Comparison of ENCODE assay signal across 8 mouse cellular contexts in genomic region chr11:102445264-102445890, GRCm38 (mm10). TPM values are rescaled to one million over a fixed set of nuclear protein-coding genes. Genes with fewer than 3 reads are reported as not detected.
DNase-seq lines count a peak whose midpoint lies in the region; ATAC-seq and TF ChIP-seq lines count a peak whose summit lies in the region.

No protein-coding gene starts in this region.

- peak; percentile 49 for ATAC-seq in lung, embryonic 16.5 days (ENCODE audit: low read depth)
- no peak for ATAC-seq in monocyte, adult 5-6 weeks (replicated peaks; ENCODE audit: insufficient number of reproducible peaks, low FRiP score, low TSS enrichment, poor library complexity, severe bottlenecking)

- DNase-seq in left cerebral cortex, postnatal 10 days (ENCODE audit: extremely low spot score in 1 of 2, low spot score in 2 of 2), result peak; percentile 26 to 66
- no peak for DNase-seq in left cerebral cortex, postnatal 4 days
- peak; percentile 60 to 65 for DNase-seq in heart, postnatal 14 days
- peak; percentile 73 for DNase-seq in testis, postnatal 10 days (ENCODE audit: low spot score)
- no peak for DNase-seq in spleen, postnatal 14 days (ENCODE audit: low spot score in 2 of 2)

- H3K27me3 ChIP-seq in lung, embryonic 16.5 days (ENCODE audit: control insufficient read depth, insufficient read depth, low read depth, low read length), result no peaks in the 10 kb centered on the region

- H3K4me2 ChIP-seq in lung, embryonic 16.5 days (ENCODE audit: low read depth, low read length), result peak overlapping the region; percentile 83

- H3K36me3 ChIP-seq in lung, embryonic 16.5 days (ENCODE audit: control insufficient read depth, insufficient read depth, low read length), result peaks cover 18% of the 10 kb centered on the region

- WGBS in lung, embryonic 16.5 days, result 16% methylated on average over 10 of the region's 10 CpGs

- no peak for TF ChIP-seq CTCF in cortical plate, adult 2 months (IDR thresholded peaks at IDR 0.05; ENCODE audit: extremely low read depth, insufficient read depth, low read length)

- peaks cover 6% of the 10 kb centered on the region for H3K4me1 ChIP-seq in cortical plate, adult 2 months (ENCODE audit: control insufficient read depth, insufficient read depth, low read length)
- H3K4me1 ChIP-seq in lung, embryonic 16.5 days (replicated peaks; ENCODE audit: control insufficient read depth, insufficient read depth, low read length), result peaks cover 42% of the 10 kb centered on the region

- TF ChIP-seq POLR2A in cortical plate, adult 2 months (IDR thresholded peaks at IDR 0.05; ENCODE audit: extremely low read depth, insufficient read depth, low read length), result no peak

- no peak overlapping the region for H3K9ac ChIP-seq in lung, embryonic 16.5 days (ENCODE audit: low read length)

- H3K27ac ChIP-seq in cortical plate, adult 2 months (ENCODE audit: insufficient read depth, low read length), result 0 out of 2 replicates have a peak overlapping the region, but pooled peaks have one; percentile 20
- H3K27ac ChIP-seq in lung, embryonic 16.5 days (ENCODE audit: low read length), result peak overlapping the region; percentile 89

- H3K9me3 ChIP-seq in lung, embryonic 16.5 days (ENCODE audit: control insufficient read depth, low read length), result no peaks in the 10 kb centered on the region

- intact Hi-C loops in left cerebral cortex, postnatal 10 days (cut with DNase I), result loop anchor here (10.0 kb wide), 1 partner anchor 209 kb away; no protein-coding TSS in a partner anchor
- intact Hi-C loops in left cerebral cortex, postnatal 4 days (cut with DNase I), result no loop called here
- intact Hi-C loops in heart, postnatal 14 days (cut with DNase I), result no loop called here

- H3K4me3 ChIP-seq in cortical plate, adult 2 months (ENCODE audit: insufficient read depth, low read length), result peak overlapping the region; percentile 80
- H3K4me3 ChIP-seq in lung, embryonic 16.5 days (ENCODE audit: low read length), result peak overlapping the region; percentile 88; the same call in 1 of the 2 replicates

RNA-seq across cellular contexts. Expression of gene Fam171a2, which starts 2.1 kb away (rescaled TPM):
- 100 to 1,000 TPM; 125 to 135 TPM for total RNA-seq in left cerebral cortex, postnatal 10 days (2021)
- 100 to 1,000 TPM; 237 to 243 TPM for total RNA-seq in left cerebral cortex, postnatal 4 days (2021)
- 77.9 and 78.3 TPM in 2 replicates for polyA plus RNA-seq in cortical plate, adult 2 months (2012; rRNA removed)
- total RNA-seq in heart, postnatal 14 days (2021), result 10 to 100 TPM; 10.5 to 11.4 TPM
- 2.9 and 3.9 TPM in 2 replicates for polyA plus RNA-seq in lung, embryonic 16.5 days (2015; fragmentation: Nextera tagmentation; extraction: Ambion mirVana)
- total RNA-seq in monocyte, adult 5-6 weeks (2017), result not detected in 3 replicates

RNA-seq across cellular contexts. Expression of gene Grn, which starts 15.3 kb away (rescaled TPM):
- total RNA-seq in left cerebral cortex, postnatal 10 days (2021), result 10 to 100 TPM; 79.2 to 79.4 TPM
- 10 to 100 TPM; 54.0 to 58.5 TPM for total RNA-seq in left cerebral cortex, postnatal 4 days (2021)
- 64.6 and 67.2 TPM in 2 replicates for polyA plus RNA-seq in cortical plate, adult 2 months (2012; rRNA removed)
- 100 to 1,000 TPM; 130 to 136 TPM for total RNA-seq in heart, postnatal 14 days (2021)
- polyA plus RNA-seq in lung, embryonic 16.5 days (2015; fragmentation: Nextera tagmentation; extraction: Ambion mirVana), result 195 and 201 TPM in 2 replicates
- 62.3 to 97.9 TPM (median 97.8 TPM) in 3 replicates for total RNA-seq in monocyte, adult 5-6 weeks (2017)

RNA-seq across cellular contexts. Expression of gene Itga2b, which starts 24.5 kb away (rescaled TPM):
- total RNA-seq in left cerebral cortex, postnatal 10 days (2021), result 1 to 10 TPM; 3.2 to 3.3 TPM
- total RNA-seq in left cerebral cortex, postnatal 4 days (2021), result 1 to 10 TPM; 3.6 to 4.0 TPM
- 4.1 and 4.9 TPM in 2 replicates for polyA plus RNA-seq in cortical plate, adult 2 months (2012; rRNA removed)
- 1 to 10 TPM; 3.1 to 3.3 TPM for total RNA-seq in heart, postnatal 14 days (2021)
- 12.1 TPM in 2 replicates for polyA plus RNA-seq in lung, embryonic 16.5 days (2015; fragmentation: Nextera tagmentation; extraction: Ambion mirVana)
- total RNA-seq in monocyte, adult 5-6 weeks (2017), result 50.3 to 142 TPM (median 82.3 TPM) in 3 replicates

RNA-seq across cellular contexts. Expression of gene Slc25a39, which starts 37.6 kb away (rescaled TPM):
- 10 to 100 TPM; 64.8 to 66.7 TPM for total RNA-seq in left cerebral cortex, postnatal 10 days (2021)
- total RNA-seq in left cerebral cortex, postnatal 4 days (2021), result 10 to 100 TPM; 57.2 to 58.8 TPM
- polyA plus RNA-seq in cortical plate, adult 2 months (2012; rRNA removed), result 85.9 and 88.4 TPM in 2 replicates
- 100 to 1,000 TPM; 163 to 176 TPM for total RNA-seq in heart, postnatal 14 days (2021)
- polyA plus RNA-seq in lung, embryonic 16.5 days (2015; fragmentation: Nextera tagmentation; extraction: Ambion mirVana), result 234 and 252 TPM in 2 replicates
- 20.2 to 30.1 TPM (median 25.0 TPM) in 3 replicates for total RNA-seq in monocyte, adult 5-6 weeks (2017)

RNA-seq across cellular contexts. Expression of gene Rundc3a, which starts 52.2 kb away (rescaled TPM):
- 100 to 1,000 TPM; 329 to 332 TPM for total RNA-seq in left cerebral cortex, postnatal 10 days (2021)
- total RNA-seq in left cerebral cortex, postnatal 4 days (2021), result 100 to 1,000 TPM; 261 to 262 TPM
- polyA plus RNA-seq in cortical plate, adult 2 months (2012; rRNA removed), result 511 and 558 TPM in 2 replicates
- under 1 TPM in 1 of 2 experiments, not detected in 1; 0.29 TPM for total RNA-seq in heart, postnatal 14 days (2021)
- polyA plus RNA-seq in lung, embryonic 16.5 days (2015; fragmentation: Nextera tagmentation; extraction: Ambion mirVana), result 1.8 and 2.9 TPM in 2 replicates
- 4.8 TPM in 1 of 3 replicates, not detected in the others for total RNA-seq in monocyte, adult 5-6 weeks (2017)

Comparison
In these comparisons a context has a peak if more than half of its experiments do, and no peak if none do; other contexts are left out.
1. DNase-seq: peak in left cerebral cortex, postnatal 10 days (2 of 2), heart, postnatal 14 days (2 of 2) and testis, postnatal 10 days (single experiment); none in left cerebral cortex, postnatal 4 days (single experiment) and spleen, postnatal 14 days (0 of 2).
2. RNA of gene Fam171a2, which starts 2.1 kb away (total RNA-seq): 237 to 243 TPM in left cerebral cortex, postnatal 4 days, 125 to 135 TPM in left cerebral cortex, postnatal 10 days and 10.5 to 11.4 TPM in heart, postnatal 14 days; not detected in monocyte, adult 5-6 weeks; every median in the first group is over 10 times any median in the second.
3. RNA of gene Itga2b, which starts 24.5 kb away (total RNA-seq): 50.3 to 142 TPM in monocyte, adult 5-6 weeks; 3.6 to 4.0 TPM in left cerebral cortex, postnatal 4 days, 3.2 to 3.3 TPM in left cerebral cortex, postnatal 10 days and 3.1 to 3.3 TPM in heart, postnatal 14 days; every median in the first group is over 10 times any median in the second.